Mouse (Mus musculus): ENCODE data around the gene Defb21.

Gene Defb21

GRCm38 (mm10) chr2:152572114-152572794 is at the start of gene Defb21:
TSS of gene Defb21 (plus strand) at chr2:152572744.
- DNase-seq, result no peak

DNA sequence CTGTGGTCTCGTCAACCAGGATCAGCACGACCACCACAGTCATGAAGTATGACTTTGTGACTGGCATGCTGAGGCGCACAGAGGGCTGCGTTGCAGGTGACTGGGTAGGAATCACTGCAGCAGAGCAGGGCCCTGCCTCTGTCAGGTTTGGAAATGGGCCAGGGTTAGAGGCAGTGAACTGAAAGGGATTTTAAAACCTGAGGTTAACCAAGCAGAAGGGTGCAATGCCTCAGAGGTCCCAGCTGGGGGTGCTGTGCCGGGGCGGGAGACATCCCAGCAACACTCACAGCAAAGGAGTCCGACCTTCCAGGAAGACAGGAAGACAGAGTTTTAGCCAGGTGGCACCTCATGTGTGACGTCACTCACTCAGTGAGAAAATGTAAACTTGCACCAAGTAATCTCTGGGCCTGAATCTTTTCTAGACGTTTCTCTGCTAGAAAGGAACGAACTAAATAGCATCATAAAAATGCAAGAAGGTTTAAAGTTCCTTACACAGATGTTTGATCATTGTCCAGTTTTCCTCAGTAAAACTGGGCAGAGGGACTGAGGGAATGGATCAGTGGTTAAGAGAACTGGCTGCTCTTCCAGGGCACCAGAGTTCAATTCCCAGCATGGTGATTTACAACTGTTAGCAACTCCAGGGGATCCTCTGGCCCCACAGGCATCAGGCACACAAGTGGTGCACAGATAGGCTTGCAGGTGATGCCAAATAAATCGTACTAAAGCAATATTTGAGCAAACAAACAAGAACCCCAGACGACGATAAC is 32.4 kb upstream of the Defb21 start, which contains the start of gene Defb29:
TSS of gene Defb29 (minus strand) at position 155 of the 767 bp plus-strand sequence.
- peak; percentile 63 for DNase-seq

- no peak for DNase-seq
These were observed 30.6 kb upstream of the Defb21 start for GRCm38 (mm10) chr2:152541979-152542378.

- DNase-seq, result no peak
These were observed 29.6 kb upstream of the Defb21 start for GRCm38 (mm10) chr2:152542897-152543296.

GRCm38 (mm10) chr2:152543478-152543877 is 29.1 kb upstream of the Defb21 start:
- DNase-seq, result peak; percentile 43

DNA sequence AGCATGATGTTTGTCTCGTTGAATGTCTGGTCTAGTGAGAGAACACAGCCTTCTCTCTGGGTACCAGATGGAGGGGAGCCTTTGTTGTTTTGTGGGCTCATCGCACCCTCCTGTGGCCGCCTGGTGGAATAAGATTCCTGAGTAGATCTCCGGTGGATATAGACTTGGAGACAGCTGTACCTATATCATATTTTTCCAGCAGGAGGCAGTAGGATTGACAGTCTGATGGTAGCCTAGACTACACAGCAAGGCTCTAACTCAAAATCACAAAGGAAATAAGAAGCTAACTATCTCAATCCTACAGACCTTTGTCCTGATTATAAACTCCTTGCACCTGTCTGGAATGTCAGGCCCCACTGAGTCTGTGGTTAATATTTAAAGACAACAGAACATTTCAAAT is 27.9 kb upstream of the Defb21 start:
- DNase-seq, result peak; percentile 58

DNA sequence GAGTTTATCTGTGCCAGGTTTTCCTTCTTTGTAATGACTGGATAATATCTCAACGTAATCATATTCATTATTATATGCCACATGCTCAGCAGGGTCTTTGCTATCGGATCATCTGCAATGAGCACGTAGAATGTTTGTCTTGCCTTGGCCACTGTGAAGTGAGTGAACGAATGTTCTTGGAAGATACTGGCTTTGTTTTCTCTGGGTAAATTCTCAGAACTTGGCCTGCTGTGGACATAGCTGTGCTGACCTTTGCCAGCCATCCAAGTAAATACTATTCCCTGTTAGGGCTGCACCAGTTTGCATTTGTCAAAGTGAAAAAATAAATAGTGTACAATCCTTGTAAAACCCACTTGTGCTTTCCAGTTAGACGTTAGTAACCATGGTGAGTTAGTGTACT is 24.4 kb upstream of the Defb21 start:
- no peak for DNase-seq

- DNase-seq, result peak; percentile 78
These were observed 18.6 kb upstream of the Defb21 start for GRCm38 (mm10) chr2:152553774-152554423.

DNA sequence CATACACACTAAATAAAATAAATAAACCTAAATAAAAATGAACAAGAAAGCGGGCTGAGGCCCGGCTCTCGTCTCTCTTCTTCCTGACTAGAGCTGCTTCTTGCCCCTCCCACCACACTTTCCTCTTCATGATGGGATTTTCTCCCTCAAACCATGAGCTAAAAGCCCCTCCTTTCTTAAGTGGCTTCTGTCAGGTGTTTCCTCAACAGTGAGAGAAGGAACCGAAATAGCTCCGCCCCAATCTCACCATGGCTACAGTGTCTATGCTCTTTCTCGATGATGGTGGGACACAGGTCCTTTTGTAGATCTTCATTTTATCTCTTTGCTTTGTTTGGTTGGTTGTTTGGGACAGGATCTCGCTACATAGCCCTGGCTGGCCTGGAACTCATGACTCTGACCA is 15.9 kb upstream of the Defb21 start:
- no peak for DNase-seq

- no peak for DNase-seq
These were observed 3.5 kb upstream of the Defb21 start, which contains the start of gene Gm17416 for GRCm38 (mm10) chr2:152569038-152569437. TSS of gene Gm17416 (plus strand) at chr2:152569338.

GRCm38 (mm10) chr2:152569881-152570280 is 2.7 kb upstream of the Defb21 start:
- DNase-seq, result no peak

- DNase-seq, result peak; percentile 46
These were observed 2.2 kb upstream of the Defb21 start for GRCm38 (mm10) chr2:152570313-152570712.

- no peak for DNase-seq
These were observed 940 bp downstream of the Defb21 start for GRCm38 (mm10) chr2:152573484-152573883.

- DNase-seq, result no peak
These were observed 7.6 kb downstream of the Defb21 start, which contains the start of gene Defb19 for GRCm38 (mm10) chr2:152580107-152580506. TSS of gene Defb19 (minus strand) at chr2:152580312.

- no peak for DNase-seq
These were observed 8.1 kb downstream of the Defb21 start for GRCm38 (mm10) chr2:152580612-152581011.

DNA sequence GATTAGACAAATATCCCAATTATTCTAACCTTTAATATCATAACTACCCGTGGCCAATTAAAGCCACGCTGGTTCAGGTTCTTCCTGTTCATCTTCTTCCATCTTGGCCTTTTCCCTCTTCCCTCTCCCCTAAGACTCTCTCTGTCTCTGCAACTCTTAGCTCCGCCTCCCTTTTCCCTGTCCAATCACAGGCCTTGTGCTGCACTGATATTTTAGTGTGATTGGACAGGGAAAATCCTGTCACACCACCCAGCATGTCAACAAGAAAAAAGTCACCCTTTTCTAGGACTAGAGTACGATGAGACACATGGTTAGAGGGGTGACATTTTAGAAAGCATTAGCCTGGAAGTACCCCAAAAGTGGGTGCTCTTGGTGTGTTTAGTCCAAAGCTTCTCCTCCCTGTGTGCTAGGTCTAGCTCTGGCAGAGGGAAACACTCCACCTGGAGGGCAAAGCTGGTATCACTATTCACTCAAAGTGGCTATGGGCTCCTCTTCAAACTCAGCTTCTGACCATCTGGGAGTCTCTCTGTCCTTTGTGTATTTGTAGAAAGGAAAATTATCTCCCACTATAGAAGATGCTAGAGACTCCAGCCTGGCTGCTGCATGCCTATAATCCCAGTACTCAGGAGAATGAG is 14.5 kb downstream of the Defb21 start:
- peak; percentile 22 for DNase-seq

GRCm38 (mm10) chr2:152588450-152588849 is 15.9 kb downstream of the Defb21 start:
- DNase-seq, result no peak

DNA sequence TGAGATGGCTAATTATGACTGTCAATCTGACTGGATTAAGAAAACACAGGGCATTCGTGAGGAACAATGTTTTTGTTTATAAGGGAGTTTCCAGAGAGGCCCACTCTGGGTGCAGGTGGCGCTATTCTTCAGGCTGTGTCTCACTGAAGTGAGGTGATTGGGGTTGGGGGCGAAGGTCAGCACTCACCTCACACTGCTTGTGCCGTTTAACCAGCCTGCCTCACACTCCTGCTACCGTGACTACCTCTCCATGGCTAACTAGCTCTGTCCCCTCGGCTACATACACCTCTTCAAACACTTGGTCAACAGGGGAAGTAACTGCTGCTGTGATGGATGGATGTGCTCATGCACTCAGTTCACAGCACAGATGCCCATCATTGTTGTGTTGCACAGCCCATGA is 16.5 kb downstream of the Defb21 start:
- no peak for DNase-seq

DNA sequence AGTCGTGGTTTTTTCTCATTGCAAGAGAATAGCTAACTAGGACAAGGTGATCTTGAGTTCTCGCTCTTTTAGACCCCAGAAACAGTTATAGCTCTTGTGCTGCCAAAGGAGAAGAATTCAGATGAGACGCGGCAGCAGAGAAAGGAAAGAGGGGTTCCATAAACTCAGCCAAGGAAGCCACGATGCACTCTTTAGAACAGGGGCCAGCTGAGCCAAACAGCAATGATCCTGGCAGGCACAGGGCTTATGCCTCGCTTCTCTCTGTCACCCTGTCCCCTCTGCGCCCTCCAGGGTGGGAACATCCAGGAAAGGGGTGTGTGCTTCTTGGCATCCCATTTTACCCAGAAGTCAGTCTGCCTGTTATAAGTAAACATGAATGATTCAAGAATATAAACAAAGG is 26.8 kb downstream of the Defb21 start, which contains the start of gene Defb45:
TSS of gene Defb45 (minus strand) at position 101 of the 400 bp plus-strand sequence.
- no peak for DNase-seq

GRCm38 (mm10) chr2:152600076-152600475 is 27.5 kb downstream of the Defb21 start:
- DNase-seq, result no peak

- no peak for DNase-seq
These were observed 28.9 kb downstream of the Defb21 start for GRCm38 (mm10) chr2:152601275-152601960.

DNA sequence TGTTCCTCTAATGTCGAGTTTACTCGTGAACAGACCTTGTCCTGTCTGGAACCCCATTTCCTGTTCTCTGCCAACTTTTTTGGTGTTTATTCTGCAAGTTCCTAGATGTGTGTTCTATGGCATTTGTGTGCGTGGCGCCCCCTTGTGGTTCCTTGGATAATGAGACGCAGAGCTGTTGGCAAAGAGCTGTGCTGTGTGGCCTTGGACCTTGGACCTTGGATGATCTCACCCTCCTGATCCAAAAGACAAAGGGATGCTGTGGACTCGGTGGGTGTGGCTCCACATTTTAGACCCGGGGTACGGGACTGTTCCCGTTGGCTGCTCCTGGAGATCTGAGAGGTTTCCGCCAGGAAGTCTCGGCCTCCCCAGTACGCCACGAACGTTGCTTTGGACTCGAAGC is 31.5 kb downstream of the Defb21 start, which contains the start of gene Defb36:
TSS of gene Defb36 (plus strand) at position 271 of the 400 bp plus-strand sequence.
- peak; percentile 71 for DNase-seq
